Mouse (Mus musculus): Measurements from ENCODE around the gene Srd5a3.
A peak's percentile ranks its signal among the peaks of the same experiment; 100 is the strongest.

Gene Srd5a3

DNA sequence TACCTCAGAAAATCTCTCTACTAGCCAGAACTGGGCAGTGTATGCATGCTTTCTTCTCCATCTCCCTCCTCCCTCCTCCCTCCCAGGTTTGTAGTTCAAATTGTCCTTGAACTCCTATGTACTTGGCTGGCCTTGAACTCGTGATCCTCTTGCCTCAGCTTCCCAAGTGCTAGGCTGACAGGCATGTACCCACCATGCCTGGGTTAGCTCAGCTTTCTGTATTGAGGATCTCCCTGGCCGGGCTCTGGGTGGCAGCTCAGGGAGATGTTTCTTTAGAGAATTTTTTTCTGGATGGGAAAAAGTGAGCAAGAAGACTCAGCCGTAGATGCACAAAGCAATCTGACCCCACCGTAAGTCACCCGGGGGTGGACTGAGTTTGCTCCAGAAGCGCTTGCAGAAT, 12.9 kb downstream of the Srd5a3 start:
- no peak for DNase-seq (ENCODE audit: low read depth, low spot score)

- no peak for DNase-seq (ENCODE audit: low read depth, low spot score)
Observed at GRCm38 (mm10) chr5:76153430-76153829, 13.4 kb downstream of the Srd5a3 start.

GRCm38 (mm10) chr5:76154434-76155165, 14.5 kb downstream of the Srd5a3 start:
- DNase-seq (ENCODE audit: low read depth, low spot score) = no peak

DNA sequence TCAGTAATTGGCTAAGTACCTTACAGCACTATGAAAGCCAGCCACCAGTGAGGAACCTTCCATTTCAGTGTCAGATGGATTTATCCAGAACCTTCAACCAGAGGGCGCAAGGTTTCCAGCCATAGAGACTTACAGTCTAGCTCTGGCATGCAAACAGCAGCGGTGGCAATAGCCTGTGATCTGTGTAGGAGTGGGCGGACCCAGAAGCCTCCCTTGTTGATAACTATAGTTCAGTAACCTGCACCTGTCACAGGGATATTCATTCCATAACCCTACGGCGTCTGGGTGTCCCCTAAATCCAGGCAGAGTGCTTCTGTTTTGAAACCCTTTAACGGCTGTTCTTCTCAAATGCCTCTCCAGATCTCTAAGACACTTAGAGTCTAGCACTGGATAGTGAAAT, 19.5 kb downstream of the Srd5a3 start:
- DNase-seq (ENCODE audit: low read depth, low spot score) = no peak

GRCm38 (mm10) chr5:76160086-76160485, 20.0 kb downstream of the Srd5a3 start:
- no peak for DNase-seq (ENCODE audit: low read depth, low spot score)

DNA sequence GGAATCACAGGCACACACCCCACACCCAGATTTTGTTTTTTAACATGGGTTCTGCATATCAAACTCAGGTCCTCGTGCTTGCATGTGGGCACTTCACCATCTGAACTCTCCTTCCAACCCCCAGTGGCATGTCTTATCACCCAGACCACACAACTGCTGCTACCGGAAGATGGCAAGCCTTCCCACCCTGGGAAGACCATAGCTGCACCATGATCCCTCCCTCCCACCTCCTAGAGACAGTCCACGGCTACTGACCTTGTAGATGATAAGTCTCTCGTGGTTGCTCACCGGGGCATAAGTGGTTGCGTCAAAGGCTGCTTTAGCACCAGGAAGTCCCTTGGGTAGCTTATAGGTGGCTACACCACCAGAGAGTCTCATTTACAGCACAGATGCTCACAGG, 21.4 kb downstream of the Srd5a3 start:
- no peak for DNase-seq (ENCODE audit: low read depth, low spot score)

GRCm38 (mm10) chr5:76162926-76163325, 22.9 kb downstream of the Srd5a3 start:
- DNase-seq (ENCODE audit: low read depth, low spot score) = no peak

- DNase-seq (ENCODE audit: low read depth, low spot score) = no peak
Observed at GRCm38 (mm10) chr5:76163828-76164390, 23.8 kb downstream of the Srd5a3 start.

GRCm38 (mm10) chr5:76164827-76165226, 24.8 kb downstream of the Srd5a3 start:
- DNase-seq (ENCODE audit: low read depth, low spot score) = peak; percentile 27

- peak; percentile 72 for DNase-seq (ENCODE audit: low read depth, low spot score)
Observed at GRCm38 (mm10) chr5:76170522-76170921, 30.5 kb downstream of the Srd5a3 start.

- DNase-seq (ENCODE audit: low read depth, low spot score) = no peak
Observed at GRCm38 (mm10) chr5:76171039-76171438, 31.0 kb downstream of the Srd5a3 start.

- no peak for DNase-seq (ENCODE audit: low read depth, low spot score)
Observed at GRCm38 (mm10) chr5:76175051-76175450, 35.0 kb downstream of the Srd5a3 start.

DNA sequence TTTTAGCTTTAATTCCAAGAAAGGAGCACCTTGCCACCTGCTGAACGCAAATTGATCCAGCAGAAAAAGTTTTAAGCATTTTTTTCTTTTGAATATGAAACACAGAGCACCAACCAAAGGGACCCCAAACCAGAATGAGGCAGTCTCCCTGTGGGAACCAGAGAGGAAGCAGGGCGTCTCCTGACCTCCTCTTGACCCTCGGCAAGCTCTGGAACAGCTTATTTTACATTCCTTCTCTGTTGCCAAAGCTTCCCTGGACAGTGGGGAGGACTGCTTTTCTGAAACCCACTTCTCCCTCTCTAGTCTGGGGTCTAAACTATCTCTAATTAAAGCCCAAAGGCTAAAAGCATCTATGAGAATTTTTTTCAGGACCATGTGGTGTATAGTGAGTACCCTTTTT, 36.3 kb downstream of the Srd5a3 start:
- DNase-seq (ENCODE audit: low read depth, low spot score) = peak; percentile 46

DNA sequence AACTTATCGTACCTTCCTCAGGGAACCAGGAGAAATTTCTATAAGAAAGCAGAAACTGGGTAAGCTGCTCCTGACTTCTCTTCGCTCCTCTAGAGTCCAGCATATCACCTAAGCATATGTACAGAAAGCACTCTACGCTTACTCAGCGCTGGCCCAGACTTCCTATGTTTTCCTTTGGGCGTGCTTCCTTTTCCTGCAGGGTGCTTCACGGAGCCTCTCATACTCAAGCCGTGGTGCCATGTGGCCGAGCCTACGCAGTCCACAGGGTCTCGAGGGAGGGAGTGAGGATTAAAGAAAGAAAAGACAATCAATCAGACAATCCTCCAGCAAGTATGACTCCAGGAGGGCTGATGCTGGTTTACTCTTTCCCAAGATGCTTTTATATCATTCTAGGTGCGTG, 36.8 kb downstream of the Srd5a3 start:
- DNase-seq (ENCODE audit: low read depth, low spot score) = no peak

DNA sequence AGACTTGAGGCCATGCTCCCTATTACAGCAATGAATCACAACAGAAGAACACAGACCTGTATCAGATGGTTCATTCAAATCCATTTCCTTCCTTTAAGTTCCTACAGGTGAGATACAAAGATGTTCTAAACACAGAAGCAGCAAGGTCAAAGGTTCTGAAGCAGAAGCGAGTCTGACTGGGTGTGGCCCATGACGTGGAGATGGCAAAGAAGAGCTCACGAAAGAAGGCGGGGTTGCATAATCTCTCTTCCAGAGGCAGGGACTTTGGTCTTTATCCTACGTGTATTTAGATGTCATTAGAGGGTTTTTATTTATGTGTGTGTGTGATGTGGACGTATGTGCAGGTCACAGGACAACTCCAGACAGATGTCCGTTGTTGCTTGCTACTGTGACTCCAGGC, 37.6 kb downstream of the Srd5a3 start:
- DNase-seq (ENCODE audit: low read depth, low spot score) = peak; percentile 36

DNA sequence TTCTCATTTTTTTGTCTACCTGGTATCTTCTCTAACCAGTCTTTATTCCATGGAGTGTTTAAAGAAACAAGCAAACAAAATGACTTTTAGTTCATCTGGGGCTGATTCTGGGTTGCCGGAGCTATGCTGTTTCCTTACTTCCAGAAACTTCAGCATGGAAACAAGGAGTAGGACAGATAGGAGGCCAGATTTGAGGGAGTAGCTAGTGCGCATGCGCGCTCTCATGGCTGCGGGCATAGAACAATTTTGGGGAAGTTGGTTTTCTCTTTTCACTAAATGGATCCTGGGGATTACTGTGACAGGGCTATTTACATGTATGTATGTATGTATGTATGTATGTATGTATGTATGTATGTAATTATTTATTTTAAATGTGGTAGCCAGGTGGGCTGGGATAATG, 39.1 kb downstream of the Srd5a3 start:
- DNase-seq (ENCODE audit: low read depth, low spot score) = no peak

DNA sequence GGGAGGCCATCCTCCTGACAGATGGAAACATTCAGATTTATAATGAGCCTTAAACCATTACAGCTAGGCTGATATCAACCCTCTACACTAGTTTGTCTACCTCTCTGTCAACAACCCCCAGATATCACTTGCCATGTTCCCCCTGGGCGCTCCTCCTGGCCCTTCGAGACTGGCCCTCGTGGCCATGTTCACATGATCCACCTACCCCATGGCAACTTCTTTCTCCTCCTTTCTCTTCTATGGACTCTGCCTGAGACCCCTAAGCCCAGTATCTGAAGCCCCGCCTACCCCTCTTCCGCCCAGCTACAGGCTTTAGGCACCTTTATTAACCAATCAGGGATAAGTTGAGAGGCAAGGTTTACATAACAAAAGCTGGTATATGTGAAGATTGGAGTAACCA, 39.7 kb downstream of the Srd5a3 start:
- DNase-seq (ENCODE audit: low read depth, low spot score) = no peak

DNA sequence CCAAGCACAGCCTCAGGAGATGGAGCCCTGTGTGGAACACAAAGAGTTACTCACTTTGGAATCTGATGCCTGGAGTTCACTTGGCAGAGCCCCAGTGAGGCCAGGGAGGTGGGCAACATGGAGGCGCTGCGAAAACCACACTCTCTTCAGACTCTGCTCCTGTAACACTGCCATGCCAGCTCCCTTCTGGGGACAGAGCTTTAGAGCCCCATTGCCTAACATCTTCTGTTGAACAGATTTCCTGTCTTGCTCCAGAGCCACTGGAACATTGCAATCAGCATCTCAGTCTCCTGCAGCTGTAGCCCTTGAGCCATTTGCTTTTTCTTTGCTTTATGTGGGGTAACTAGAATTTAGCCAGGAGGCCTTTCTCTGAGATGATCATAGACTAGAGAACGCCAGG, 42.3 kb downstream of the Srd5a3 start:
- no peak for DNase-seq (ENCODE audit: low read depth, low spot score)

DNA sequence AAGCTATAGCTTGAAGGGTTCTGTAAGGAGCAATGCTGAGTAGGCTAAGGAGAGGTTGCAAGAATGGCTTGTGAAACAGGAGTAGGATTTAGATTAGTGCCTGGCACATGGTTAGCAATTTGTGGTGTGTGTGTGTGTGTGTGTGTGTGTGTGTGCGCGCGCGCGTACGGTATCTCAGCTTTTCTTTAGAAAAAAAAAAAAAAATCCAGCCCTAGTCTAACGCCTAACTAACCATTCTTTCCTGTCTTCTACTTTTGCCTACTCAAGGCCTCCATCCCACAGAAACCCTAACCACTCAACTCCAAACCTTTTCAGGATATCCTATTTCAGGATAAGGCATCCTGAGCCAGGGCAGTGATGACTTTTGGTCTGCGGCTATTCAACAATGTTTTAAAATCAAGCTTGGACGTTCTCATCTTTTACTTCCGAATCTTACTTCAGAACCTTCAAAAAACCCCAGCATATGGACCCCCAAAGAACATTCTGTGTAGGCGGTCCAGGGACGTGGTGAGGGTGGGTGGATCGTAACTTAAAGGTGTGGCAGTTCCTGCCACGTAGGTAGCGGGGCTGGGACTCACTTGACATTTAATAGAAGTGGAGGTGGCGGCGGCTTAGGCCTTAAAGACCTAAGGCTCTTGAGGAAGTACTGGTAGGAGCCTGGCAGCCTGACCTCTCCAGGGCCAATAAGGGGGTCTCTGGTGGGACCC, 43.1 kb downstream of the Srd5a3 start:
- DNase-seq (ENCODE audit: low read depth, low spot score) = no peak

GRCm38 (mm10) chr5:76183750-76184261, 43.7 kb downstream of the Srd5a3 start, which contains the start of gene Tmem165:
Tmem165 (plus strand) TSS chr5:76183880.
- peak; percentile 96 for DNase-seq (ENCODE audit: low read depth, low spot score)

DNA sequence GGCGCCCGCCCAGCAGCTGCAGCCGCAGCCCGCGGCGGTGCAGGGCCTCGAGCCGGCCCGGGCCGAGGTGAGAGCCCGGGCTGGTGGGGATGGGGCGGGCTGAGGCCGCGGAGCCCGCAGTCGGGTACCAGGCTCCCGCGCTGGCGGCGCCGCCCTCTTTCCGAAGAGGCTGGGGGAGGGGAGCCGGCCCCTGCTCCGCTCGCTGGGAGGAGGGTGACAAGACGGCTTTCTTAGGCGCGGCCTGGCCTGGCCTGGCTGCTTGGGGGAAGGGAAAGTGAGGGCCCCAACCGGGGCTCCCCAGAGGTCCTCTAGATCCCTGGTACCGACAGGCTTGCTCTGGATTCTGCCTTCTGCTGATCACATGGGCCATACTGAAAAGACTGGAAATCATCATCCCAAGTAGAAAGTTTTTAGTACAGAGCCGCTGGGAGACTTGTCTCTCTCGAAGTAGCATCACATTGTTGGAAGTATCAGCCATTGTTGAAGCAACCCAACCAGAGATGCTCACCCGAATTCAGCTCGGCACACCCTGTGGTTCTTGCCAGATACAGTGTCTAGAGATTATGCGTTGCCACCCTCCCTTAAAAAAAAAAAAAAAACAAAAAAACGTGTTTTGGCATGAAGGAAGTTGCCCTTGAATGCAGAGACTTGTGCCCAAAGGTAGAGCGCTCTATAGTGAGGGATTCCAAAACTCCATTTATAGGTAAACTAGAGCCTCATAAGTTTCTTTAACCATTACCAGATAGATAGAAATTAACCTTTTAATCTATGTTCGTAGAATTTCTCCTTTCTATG, 44.4 kb downstream of the Srd5a3 start:
- peak; percentile 93 for DNase-seq (ENCODE audit: low read depth, low spot score)

- DNase-seq (ENCODE audit: low read depth, low spot score) = no peak
Observed at GRCm38 (mm10) chr5:76187885-76188284, 47.8 kb downstream of the Srd5a3 start.
